Mouse (Mus musculus): Measurements from ENCODE around the gene Ephx3. TPM values are rescaled to one million over a fixed set of nuclear protein-coding genes. Genes with fewer than 3 reads are reported as not detected.

The Ephx3 gene
- polyA plus RNA-seq, 1 experiment: not detected

DNA sequence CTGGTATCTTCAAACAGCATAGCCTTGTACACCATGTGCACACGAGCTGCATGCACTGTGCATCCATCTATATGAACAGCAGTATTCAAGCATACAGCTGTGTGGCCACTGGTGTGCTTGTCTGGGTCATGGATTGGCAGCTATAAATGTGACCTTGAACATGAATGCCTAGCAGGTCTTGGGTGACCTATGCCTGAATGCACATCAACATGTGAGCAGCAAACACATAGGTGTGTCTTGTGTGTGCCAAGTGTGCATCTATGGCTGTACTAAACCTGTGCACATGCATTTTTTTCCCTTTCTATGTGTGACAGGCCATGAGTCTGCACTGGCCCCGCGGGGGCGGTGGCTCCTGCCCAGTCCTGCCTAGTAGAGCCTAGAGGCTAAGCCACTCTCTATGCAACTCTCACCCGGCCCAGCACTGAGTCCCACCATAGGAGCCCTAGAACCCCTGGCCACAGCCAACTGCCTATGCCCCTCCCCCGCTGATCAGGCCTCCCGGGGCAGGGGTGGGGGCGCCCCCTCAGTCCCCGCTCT lies 24.0 kb downstream of the Ephx3 start:
- Histone ChIP-seq H3K4me1 (ENCODE audit: control insufficient read depth) (peaks cover 36% of the 10 kb centered on the region), H3K9me3 (ENCODE audit: control insufficient read depth, low read length) (peaks cover 6% of the 10 kb centered on the region; the same call in 1 of the 2 replicates), H3K4me3 (replicated peaks) (no peak overlapping the region), H3K36me3 (ENCODE audit: control insufficient read depth) (no peaks in the 10 kb centered on the region), H3K27me3 (ENCODE audit: control insufficient read depth) (peaks cover 82% of the 10 kb centered on the region)
- TF ChIP-seq GATA1 (IDR thresholded peaks at IDR 0.05; ENCODE audit: low read length) (no peak), TAL1 (IDR thresholded peaks at IDR 0.05; ENCODE audit: low read length) (no peak)

DNA sequence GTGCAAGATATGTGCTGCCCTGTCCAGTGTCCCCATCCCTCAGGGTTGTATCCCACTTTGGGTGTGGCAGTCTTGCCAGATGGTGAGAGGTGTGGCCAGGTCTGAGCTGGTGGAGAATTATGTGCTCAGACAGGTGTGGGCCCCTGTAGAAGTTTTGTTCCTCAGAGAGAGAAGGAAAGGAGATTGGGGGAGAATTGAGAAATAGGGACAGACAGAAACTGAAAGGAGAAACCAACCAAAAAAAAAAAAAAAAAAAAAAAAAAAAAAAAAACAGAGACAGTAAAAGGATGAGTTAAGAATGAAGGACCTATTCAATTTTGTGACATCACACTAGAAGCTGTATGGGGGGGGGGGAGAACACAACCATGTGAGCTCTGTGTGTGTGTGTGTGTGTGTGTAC lies 24.6 kb downstream of the Ephx3 start:
- no peaks in the 10 kb centered on the region for H3K36me3 ChIP-seq (ENCODE audit: control insufficient read depth)
- TF ChIP-seq TAL1 (IDR thresholded peaks at IDR 0.05; ENCODE audit: low read length) (no peak), GATA1 (IDR thresholded peaks at IDR 0.05; ENCODE audit: low read length) (no peak)
- H3K4me1 ChIP-seq (ENCODE audit: control insufficient read depth): peaks cover 30% of the 10 kb centered on the region
- peaks cover 6% of the 10 kb centered on the region; the same call in 1 of the 2 replicates for H3K9me3 ChIP-seq (ENCODE audit: control insufficient read depth, low read length)
- no peak overlapping the region for H3K4me3 ChIP-seq (replicated peaks)
- H3K27me3 ChIP-seq (ENCODE audit: control insufficient read depth): peaks cover 87% of the 10 kb centered on the region

DNA sequence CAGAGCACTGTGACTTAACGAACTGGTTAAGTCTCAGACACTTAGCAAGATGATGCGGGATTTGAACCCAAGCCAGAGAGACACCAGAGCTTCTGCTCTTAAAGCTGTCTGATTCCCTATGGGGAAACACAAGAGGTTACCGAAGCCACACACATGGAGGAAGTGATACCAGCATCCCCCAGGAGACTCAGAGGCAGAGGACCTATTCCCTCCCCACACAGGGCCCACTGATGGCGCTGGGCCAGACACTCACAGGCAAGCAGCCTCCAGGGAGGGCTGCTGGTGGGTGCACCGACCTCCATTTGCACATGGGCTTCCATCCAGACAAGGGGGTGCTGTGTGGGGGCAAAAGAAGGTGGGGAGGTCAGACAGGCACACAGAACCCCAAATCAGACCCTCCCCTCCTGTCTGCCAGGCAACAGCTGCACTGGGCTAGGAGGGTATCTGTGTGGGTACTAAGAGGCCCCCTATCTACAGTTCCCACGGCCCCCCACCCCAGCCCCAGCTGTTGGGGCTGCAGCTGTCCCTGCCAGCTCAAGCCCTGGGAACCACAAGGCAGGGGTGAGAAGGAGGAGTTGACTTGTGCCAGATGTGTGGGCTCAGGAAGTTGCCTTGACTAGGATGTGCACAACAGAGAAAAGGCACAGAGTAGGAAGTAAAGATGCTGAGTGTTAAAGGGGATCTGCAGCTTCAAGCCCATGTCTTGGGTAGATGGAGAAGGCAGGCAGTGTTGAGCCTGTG lies 25.3 kb downstream of the Ephx3 start:
- Histone ChIP-seq H3K9me3 (ENCODE audit: control insufficient read depth, low read length) (peaks cover 6% of the 10 kb centered on the region; the same call in 1 of the 2 replicates), H3K4me3 (replicated peaks) (no peak overlapping the region), H3K27me3 (ENCODE audit: control insufficient read depth) (peaks cover 90% of the 10 kb centered on the region), H3K4me1 (ENCODE audit: control insufficient read depth) (peaks cover 24% of the 10 kb centered on the region), H3K36me3 (ENCODE audit: control insufficient read depth) (no peaks in the 10 kb centered on the region)
- no peak for TF ChIP-seq TAL1 (IDR thresholded peaks at IDR 0.05; ENCODE audit: low read length)
- TF ChIP-seq GATA1 (IDR thresholded peaks at IDR 0.05; ENCODE audit: low read length): no peak

DNA sequence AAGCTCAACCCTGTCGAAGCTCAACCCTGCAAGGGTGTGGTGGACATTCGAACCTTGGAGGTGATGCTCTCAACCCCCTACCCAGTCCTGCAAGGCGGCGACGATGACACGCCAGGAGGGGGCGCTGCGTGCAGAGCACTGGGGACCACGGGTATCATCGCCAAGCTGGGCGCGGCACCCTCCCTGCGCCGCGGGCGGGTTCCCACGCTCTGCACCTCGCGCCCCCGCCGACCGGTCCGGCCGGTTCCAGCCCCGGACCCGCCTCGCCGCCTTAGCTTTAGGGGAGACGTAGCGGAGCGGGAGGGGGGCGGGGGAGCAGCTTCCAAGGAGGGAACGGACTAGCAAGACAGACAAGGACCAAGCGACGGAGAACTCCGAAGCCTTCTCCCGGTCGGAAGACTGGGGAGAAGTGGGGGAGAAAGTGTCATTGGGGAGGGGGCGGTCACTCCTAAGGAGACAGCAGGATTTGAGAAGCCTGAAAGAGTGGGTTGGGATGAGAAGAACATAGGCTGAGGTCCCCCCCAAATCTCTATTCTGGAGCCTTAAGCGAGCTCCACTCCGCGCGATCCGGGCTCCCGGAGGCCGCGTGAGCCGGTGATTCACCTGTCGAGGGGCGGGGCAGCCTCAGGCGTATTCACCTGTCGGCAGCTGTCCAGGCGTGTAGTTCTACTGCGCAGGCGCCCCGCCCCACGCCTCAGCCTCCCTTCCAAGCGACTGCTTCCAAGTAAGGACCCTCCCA lies 27.1 kb downstream of the Ephx3 start:
- Histone ChIP-seq H3K27me3 (ENCODE audit: control insufficient read depth) (peaks cover 81% of the 10 kb centered on the region), H3K4me1 (ENCODE audit: control insufficient read depth) (peaks cover 20% of the 10 kb centered on the region), H3K36me3 (ENCODE audit: control insufficient read depth) (no peaks in the 10 kb centered on the region), H3K9me3 (ENCODE audit: control insufficient read depth, low read length) (peaks cover 6% of the 10 kb centered on the region; the same call in 1 of the 2 replicates), H3K4me3 (replicated peaks) (no peak overlapping the region)
- TF ChIP-seq GATA1 (IDR thresholded peaks at IDR 0.05; ENCODE audit: low read length): no peak
- TF ChIP-seq TAL1 (IDR thresholded peaks at IDR 0.05; ENCODE audit: low read length): no peak

DNA sequence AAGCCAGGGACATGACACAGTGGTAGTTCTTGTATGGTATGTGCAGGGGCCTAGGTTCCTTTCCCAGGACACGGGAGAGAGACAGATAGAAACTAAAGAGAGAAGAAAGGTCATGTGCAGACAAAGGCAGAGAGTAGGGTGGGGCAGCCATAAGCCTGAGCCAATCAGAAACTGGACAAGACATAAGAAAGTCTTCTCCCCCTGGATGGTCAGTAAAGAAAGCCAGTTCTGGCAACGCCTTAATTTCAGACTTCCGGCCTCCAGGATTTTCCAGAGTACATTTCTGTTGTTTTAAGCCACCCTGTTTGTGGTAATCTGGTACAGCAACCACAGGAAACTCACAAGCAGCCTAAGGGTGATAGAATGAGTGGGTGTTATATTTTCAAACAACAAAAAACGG lies 28.5 kb downstream of the Ephx3 start:
- Histone ChIP-seq H3K27me3 (ENCODE audit: control insufficient read depth) (peaks cover 67% of the 10 kb centered on the region), H3K4me3 (replicated peaks) (no peak overlapping the region), H3K9me3 (ENCODE audit: control insufficient read depth, low read length) (peaks cover 4% of the 10 kb centered on the region; the same call in 1 of the 2 replicates), H3K36me3 (ENCODE audit: control insufficient read depth) (no peaks in the 10 kb centered on the region), H3K4me1 (ENCODE audit: control insufficient read depth) (peaks cover 10% of the 10 kb centered on the region)
- TF ChIP-seq TAL1 (IDR thresholded peaks at IDR 0.05; ENCODE audit: low read length): no peak
- TF ChIP-seq GATA1 (IDR thresholded peaks at IDR 0.05; ENCODE audit: low read length): no peak

DNA sequence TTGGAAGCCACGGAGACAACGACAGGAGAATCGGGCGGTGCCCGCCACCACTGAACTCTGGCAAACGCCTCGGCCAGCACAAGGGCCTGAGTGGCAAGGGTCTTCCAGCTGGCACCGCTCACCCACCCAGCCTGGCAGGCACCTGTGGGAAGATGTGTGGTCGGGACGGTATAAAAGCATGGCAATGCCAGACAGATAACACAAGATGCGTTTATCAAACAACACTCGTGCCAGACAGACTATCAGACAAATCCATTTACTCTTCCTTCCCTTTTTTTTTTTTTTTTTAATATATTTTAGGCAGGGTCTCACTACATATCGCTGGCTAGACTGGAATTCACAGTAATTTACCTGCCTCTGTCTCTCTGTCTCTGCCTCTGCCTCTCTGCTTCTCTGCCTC lies 30.5 kb downstream of the Ephx3 start:
- Histone ChIP-seq H3K9me3 (ENCODE audit: control insufficient read depth, low read length) (peaks cover 4% of the 10 kb centered on the region; the same call in 1 of the 2 replicates), H3K27me3 (ENCODE audit: control insufficient read depth) (peaks cover 47% of the 10 kb centered on the region), H3K36me3 (ENCODE audit: control insufficient read depth) (no peaks in the 10 kb centered on the region), H3K4me1 (ENCODE audit: control insufficient read depth) (peaks cover 6% of the 10 kb centered on the region), H3K4me3 (replicated peaks) (no peak overlapping the region)
- TF ChIP-seq GATA1 (IDR thresholded peaks at IDR 0.05; ENCODE audit: low read length): no peak
- TF ChIP-seq TAL1 (IDR thresholded peaks at IDR 0.05; ENCODE audit: low read length): no peak

DNA sequence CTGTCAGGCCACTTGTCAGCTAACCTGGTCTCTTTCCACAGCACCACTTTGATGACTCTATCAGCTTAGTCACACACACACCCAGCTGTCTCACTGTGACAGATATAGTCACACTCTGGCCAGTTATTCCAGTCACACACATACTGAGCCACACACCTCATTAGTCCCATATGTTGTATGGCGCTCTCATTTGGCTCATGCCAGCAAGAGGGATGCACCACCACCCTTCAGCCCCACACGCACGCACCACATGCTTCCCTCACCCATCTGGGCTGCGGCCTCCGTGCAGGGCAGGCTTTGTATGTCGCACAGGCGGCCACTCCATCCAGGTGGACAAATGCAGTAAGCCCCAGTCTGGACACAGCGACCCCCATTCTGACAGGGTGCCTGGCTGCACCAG lies 42.6 kb downstream of the Ephx3 start:
- Histone ChIP-seq H3K9me3 (ENCODE audit: control insufficient read depth, low read length) (no peaks in the 10 kb centered on the region), H3K4me1 (ENCODE audit: control insufficient read depth) (peaks cover 7% of the 10 kb centered on the region), H3K27me3 (ENCODE audit: control insufficient read depth) (peaks cover 6% of the 10 kb centered on the region), H3K36me3 (ENCODE audit: control insufficient read depth) (no peaks in the 10 kb centered on the region), H3K4me3 (replicated peaks) (no peak overlapping the region)
- TF ChIP-seq TAL1 (IDR thresholded peaks at IDR 0.05; ENCODE audit: low read length) (no peak), GATA1 (IDR thresholded peaks at IDR 0.05; ENCODE audit: low read length) (no peak)

DNA sequence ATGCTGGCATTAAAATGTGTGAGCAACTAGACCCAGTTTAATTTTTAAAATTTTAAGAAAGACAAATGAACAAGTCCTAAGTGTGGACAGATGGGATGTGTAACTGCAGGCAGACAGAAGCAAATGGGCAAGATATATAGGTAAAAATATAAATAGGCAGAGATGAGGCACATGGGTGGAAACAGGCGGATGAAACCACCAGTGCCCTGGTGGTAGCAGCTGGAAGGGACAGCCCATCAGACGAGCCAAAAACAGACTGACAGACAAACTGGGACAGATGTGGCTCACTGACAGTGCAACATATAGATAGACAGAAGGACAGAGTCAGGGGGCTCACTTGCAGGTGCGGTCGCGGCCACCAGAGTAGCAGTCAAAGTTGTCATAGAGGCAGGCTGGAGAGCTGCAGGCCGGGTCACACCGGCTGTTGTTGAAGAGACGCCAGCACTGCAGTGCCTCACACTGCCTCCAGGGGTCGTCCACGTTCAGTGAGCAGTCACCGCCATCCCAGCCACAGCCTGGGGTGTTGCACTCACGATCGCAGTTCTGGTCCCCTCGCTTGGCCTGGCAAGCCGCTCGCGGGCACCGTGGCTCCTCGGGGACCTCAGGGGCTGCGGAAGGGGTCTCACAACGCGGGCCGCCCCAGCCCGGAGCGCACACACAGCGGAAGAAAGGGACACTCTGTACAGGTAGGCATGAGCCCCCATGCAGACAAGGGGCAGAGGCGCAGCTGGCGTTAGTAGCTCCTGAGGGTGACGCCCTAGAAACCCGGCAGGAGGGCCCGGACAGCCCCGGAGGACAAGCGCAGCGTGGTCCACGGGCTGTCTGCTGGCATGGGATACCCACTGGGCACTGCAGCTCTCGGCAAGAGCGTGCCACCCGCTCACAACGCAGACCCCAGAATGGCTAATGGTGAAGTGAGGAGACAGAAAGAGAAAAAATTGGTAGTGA lies 46.2 kb downstream of the Ephx3 start:
- Histone ChIP-seq H3K4me3 (replicated peaks) (peak overlapping the region; percentile 2), H3K27me3 (ENCODE audit: control insufficient read depth) (peaks cover 10% of the 10 kb centered on the region), H3K4me1 (ENCODE audit: control insufficient read depth) (peaks cover 7% of the 10 kb centered on the region), H3K36me3 (ENCODE audit: control insufficient read depth) (no peaks in the 10 kb centered on the region), H3K9me3 (ENCODE audit: control insufficient read depth, low read length) (no peaks in the 10 kb centered on the region)
- no peak for TF ChIP-seq TAL1 (IDR thresholded peaks at IDR 0.05; ENCODE audit: low read length)
- no peak for TF ChIP-seq GATA1 (IDR thresholded peaks at IDR 0.05; ENCODE audit: low read length)
